Mouse (Mus musculus) liver, postnatal 0 days (tissue): ENCODE data around the gene Sult2b1. TPM values are rescaled to one million over a fixed set of nuclear protein-coding genes. Genes with fewer than 3 reads are reported as not detected.

Experiments
- ATAC-seq: fragments of 200-750 bp; cut with Nextera tagmentation; 2 replicates; pipeline ENCODE4 v1.8.0; 2017; ENCODE audit warnings: mild to moderate bottlenecking, moderate library complexity
- DNase-seq: peaks from one replicate; pipeline ENCODE4 v3.0.0-alpha.2; 2016
- H3K27ac ChIP-seq: fragments of 300-500 bp; sonication (generic); 2 replicates; pipeline ENCODE4 v1.5.1; 2014; ENCODE audit warnings: antibody characterized with exemption, moderate library complexity, mild to moderate bottlenecking, low read depth
- H3K27me3 ChIP-seq: fragments of 300-500 bp; sonication (generic); 2 replicates; pipeline ENCODE4 v1.6.1; 2014; ENCODE audit warnings: low read length, control low read depth, mixed read lengths; ENCODE audit not compliant: insufficient read depth
- H3K36me3 ChIP-seq: fragments of 300-500 bp; sonication (generic); replicated peaks from 2 replicates; pipeline ENCODE4 v1.6.1; 2014; ENCODE audit warnings: mild to moderate bottlenecking, control low read depth, low read length, moderate library complexity, mixed read lengths; ENCODE audit not compliant: insufficient read depth
- H3K4me1 ChIP-seq: fragments of 300-500 bp; sonication (generic); 2 replicates; pipeline ENCODE4 v1.6.1; 2014; ENCODE audit warnings: antibody characterized with exemption, mild to moderate bottlenecking, control low read depth; ENCODE audit not compliant: insufficient read depth
- H3K4me2 ChIP-seq: fragments of 300-500 bp; sonication (generic); 2 replicates; pipeline ENCODE4 v1.6.1; 2014; ENCODE audit warnings: low read depth, mild to moderate bottlenecking, low read length, moderate library complexity, mixed read lengths
- H3K4me3 ChIP-seq: fragments of 300-500 bp; sonication (generic); 2 replicates; pipeline ENCODE4 v1.5.1; 2014; ENCODE audit warnings: low read depth, low read length
- H3K9ac ChIP-seq: fragments of 300-500 bp; sonication (generic); replicated peaks from 2 replicates; pipeline ENCODE4 v1.6.1; 2014; ENCODE audit warnings: mild to moderate bottlenecking, moderate library complexity
- H3K9me3 ChIP-seq: fragments of 300-500 bp; sonication (generic); 2 replicates; pipeline ENCODE4 v1.6.1; 2016; ENCODE audit warnings: mild to moderate bottlenecking, control low read depth, low read length, mixed read lengths
- CTCF ChIP-seq: sonication (generic); IDR thresholded peaks from 2 replicates; pipeline ENCODE4 v1.5.1; 2016; ENCODE audit warnings: antibody characterized with exemption, low read depth
- EP300 ChIP-seq: IDR thresholded peaks from 2 replicates; pipeline ENCODE4 v1.6.1; 2016; ENCODE audit warnings: antibody characterized with exemption, low read depth, mild to moderate bottlenecking
- WGBS: fragments of 180-500 bp; shearing (Covaris S2); extraction: QIAGEN DNeasy Blood & Tissue Kit; methylation state at CpG from one replicate; pipeline ENCODE4 v1.1.7; 2014; ENCODE audit not compliant: insufficient replicate concordance; 5-methylcytosine and 5-hydroxymethylcytosine counted together
- polyA plus RNA-seq: library from polyadenylated mRNA; unstranded; fragments of >200 nt; fragmentation: Nextera tagmentation; extraction: Ambion mirVana; gene quantifications from 2 replicates; pipeline ENCODE4 v1.2.1, GENCODE M21; 2015

The Sult2b1 gene
- polyA plus RNA-seq, 1 experiment from 2014 or later, result 0.26 TPM

- TF ChIP-seq CTCF (no peak), EP300 (no peak)
- ATAC-seq (no peak), DNase-seq (no peak)
- Histone ChIP-seq H3K27me3 (peaks cover 22% of the 10 kb centered on the region), H3K9ac (no peak overlapping the region), H3K36me3 (no peaks in the 10 kb centered on the region), H3K9me3 (no peaks in the 10 kb centered on the region), H3K4me2 (no peak overlapping the region), H3K27ac (no peak overlapping the region), H3K4me3 (no peak overlapping the region), H3K4me1 (peaks cover 4% of the 10 kb centered on the region; the same call in 1 of the 2 replicates)
- WGBS, result 61% methylated on average over 17 of the region's 17 CpGs
These were observed 7.5 kb upstream of the Sult2b1 start for GRCm38 (mm10) chr7:45791756-45792490.

GRCm38 (mm10) chr7:45790721-45791120, 6.3 kb upstream of the Sult2b1 start:
- DNase-seq (no peak), ATAC-seq (no peak)

GRCm38 (mm10) chr7:45787642-45788041, 3.2 kb upstream of the Sult2b1 start:
- peaks cover 48% of the 10 kb centered on the region for H3K27me3 ChIP-seq
- no peak overlapping the region for H3K9ac ChIP-seq
- no peak overlapping the region for H3K4me3 ChIP-seq
- no peaks in the 10 kb centered on the region for H3K9me3 ChIP-seq
- peaks cover 11% of the 10 kb centered on the region; the same call in 1 of the 2 replicates for H3K4me1 ChIP-seq
- no peak for ATAC-seq
- H3K27ac ChIP-seq, result no peak overlapping the region
- 77% methylated on average over 22 of the region's 22 CpGs for WGBS
- TF ChIP-seq EP300 (no peak), CTCF (no peak)
- no peak overlapping the region for H3K4me2 ChIP-seq
- no peak for DNase-seq
- H3K36me3 ChIP-seq, result no peaks in the 10 kb centered on the region

More at GRCm38 (mm10) chr7:45790721-45791120, 6.3 kb upstream of the Sult2b1 start:
- TF ChIP-seq CTCF, result no peak
- no peak for TF ChIP-seq EP300
- no peak overlapping the region for H3K4me2 ChIP-seq
- H3K4me1 ChIP-seq, result peaks cover 4% of the 10 kb centered on the region; the same call in 1 of the 2 replicates
- WGBS, result 46% methylated on average over 6 of the region's 6 CpGs
- no peaks in the 10 kb centered on the region for H3K9me3 ChIP-seq
- no peaks in the 10 kb centered on the region for H3K36me3 ChIP-seq
- H3K27me3 ChIP-seq, result peaks cover 31% of the 10 kb centered on the region
- no peak overlapping the region for H3K27ac ChIP-seq
- no peak overlapping the region for H3K9ac ChIP-seq
- no peak overlapping the region for H3K4me3 ChIP-seq

GRCm38 (mm10) chr7:45786661-45787413, 2.4 kb upstream of the Sult2b1 start:
- Histone ChIP-seq H3K4me3 (no peak overlapping the region), H3K27me3 (peaks cover 54% of the 10 kb centered on the region), H3K9me3 (no peaks in the 10 kb centered on the region), H3K4me1 (peaks cover 11% of the 10 kb centered on the region; the same call in 1 of the 2 replicates), H3K9ac (no peak overlapping the region), H3K27ac (no peak overlapping the region), H3K4me2 (no peak overlapping the region), H3K36me3 (no peaks in the 10 kb centered on the region)
- TF ChIP-seq CTCF, result no peak
- no peak for TF ChIP-seq EP300
- ATAC-seq (0 out of 2 replicates have a peak, but pooled peaks have one; percentile 11), DNase-seq (no peak)
- 9% methylated on average over 16 of the region's 17 CpGs for WGBS

- Histone ChIP-seq H3K9ac (no peak overlapping the region), H3K27me3 (peaks cover 54% of the 10 kb centered on the region), H3K27ac (no peak overlapping the region), H3K4me3 (no peak overlapping the region), H3K36me3 (no peaks in the 10 kb centered on the region), H3K4me1 (peaks cover 11% of the 10 kb centered on the region; the same call in 1 of the 2 replicates), H3K4me2 (no peak overlapping the region), H3K9me3 (no peaks in the 10 kb centered on the region)
- ATAC-seq (no peak), DNase-seq (no peak)
- WGBS, result 3% methylated on average over 14 of the region's 14 CpGs
- TF ChIP-seq CTCF (no peak), EP300 (no peak)
These were observed 1.7 kb upstream of the Sult2b1 start for GRCm38 (mm10) chr7:45786136-45786578.
